Mouse (Mus musculus) stomach, postnatal 0 days (tissue): ENCODE data around the gene Ltb.
A peak's percentile ranks its signal among the peaks of the same experiment; 100 is the strongest.

ENCODE experiments used
- CTCF ChIP-seq: IDR thresholded peaks from 2 replicates; pipeline ENCODE4 v1.5.1; 2016; ENCODE audit warnings: antibody characterized with exemption, low read depth, mild to moderate bottlenecking, moderate library complexity
- EP300 ChIP-seq: optimal IDR thresholded peaks from 2 replicates; pipeline ENCODE3; 2016; ENCODE audit warnings: antibody characterized with exemption

GRCm38 (mm10) chr17:35241305-35242014 lies 47.2 kb downstream of the Ltb start, which contains the start of gene Ddx39b:
- TF ChIP-seq EP300 (peak; percentile 94), CTCF (peak; percentile 44)
